Mouse (Mus musculus) G1E (cell line): ENCODE data around the gene Klc4. TPM values are rescaled to one million over a fixed set of nuclear protein-coding genes. Genes with fewer than 3 reads are reported as not detected.

Experiments used
- ATAC-seq: 2 replicates; pipeline ENCODE4 v1.8.0; 2016; ENCODE audit warnings: mild to moderate bottlenecking; ENCODE audit not compliant: insufficient number of reproducible peaks, poor library complexity, low FRiP score, severe bottlenecking; ENCODE audit errors: extremely low read depth
- DNase-seq: peaks from one replicate; pipeline ENCODE4 v3.0.0; 2012; ENCODE audit warnings: low spot score
- H3K27me3 ChIP-seq: 2 replicates; pipeline ENCODE4 v1.6.1; 2012; ENCODE audit warnings: mild to moderate bottlenecking, low read length, inconsistent platforms; ENCODE audit not compliant: insufficient read depth
- H3K36me3 ChIP-seq: replicated peaks from 2 replicates; pipeline ENCODE3; 2012; ENCODE audit warnings: mild to moderate bottlenecking, inconsistent platforms
- H3K4me1 ChIP-seq: 2 replicates; pipeline ENCODE4 v1.6.1; 2012; ENCODE audit warnings: low read depth, low read length, inconsistent platforms, mixed read lengths; ENCODE audit not compliant: insufficient read depth
- H3K4me3 ChIP-seq: 2 replicates; pipeline ENCODE4 v1.5.1; 2012; ENCODE audit warnings: low read depth, mild to moderate bottlenecking, inconsistent platforms, low read length, moderate library complexity, mixed read lengths
- H3K9me3 ChIP-seq: replicated peaks from 2 replicates; pipeline ENCODE4 v1.6.1; 2012; ENCODE audit warnings: inconsistent platforms
- CTCF ChIP-seq: IDR thresholded peaks from 2 replicates; pipeline ENCODE4 v1.5.1; 2012; ENCODE audit warnings: low read depth, low read length, inconsistent platforms, mixed read lengths
- GATA1 ChIP-seq: IDR thresholded peaks from 2 replicates; pipeline ENCODE4 v1.6.1; 2012; ENCODE audit warnings: borderline replicate concordance, low read length, inconsistent platforms, mixed read lengths
- GATA2 ChIP-seq: IDR thresholded peaks from 2 replicates; pipeline ENCODE4 v1.6.1; 2012; ENCODE audit warnings: low read depth, low read length, inconsistent platforms, borderline replicate concordance
- POLR2AphosphoS5 ChIP-seq: IDR thresholded peaks from 2 replicates; pipeline ENCODE4 v1.6.1; 2012; ENCODE audit warnings: low read depth, low read length, inconsistent platforms; ENCODE audit not compliant: insufficient replicate concordance
- TAL1 ChIP-seq: conservative IDR thresholded peaks from 2 replicates; pipeline ENCODE4 v1.6.1; 2012; ENCODE audit warnings: low read depth, low read length, inconsistent platforms, mixed read lengths
- polyA plus RNA-seq: library from polyadenylated mRNA; stranded (reverse); fragments of >175 nt; gene quantifications from 2 replicates; pipeline ENCODE4 v1.2.3, GENCODE M21; 2012
- total RNA-seq, 2 experiments: library from RNA; stranded (forward) in 1 of 2; stranded (reverse) in 1 of 2; fragments of 200-1000 nt in 1 of 2; fragments of >200 nt in 1 of 2; fragmentation: Nextera tagmentation in 1 of 2; gene quantifications; 2 replicates each; pipeline ENCODE4 v1.2.3; 2014 to 2017

The Klc4 gene
- total RNA-seq (2014; fragmentation: Nextera tagmentation): 1.3 and 2.1 TPM in 2 replicates
- 8.9 and 10.2 TPM in 2 replicates for total RNA-seq (2017)
- 11.7 and 12.3 TPM in 2 replicates for polyA plus RNA-seq

DNA sequence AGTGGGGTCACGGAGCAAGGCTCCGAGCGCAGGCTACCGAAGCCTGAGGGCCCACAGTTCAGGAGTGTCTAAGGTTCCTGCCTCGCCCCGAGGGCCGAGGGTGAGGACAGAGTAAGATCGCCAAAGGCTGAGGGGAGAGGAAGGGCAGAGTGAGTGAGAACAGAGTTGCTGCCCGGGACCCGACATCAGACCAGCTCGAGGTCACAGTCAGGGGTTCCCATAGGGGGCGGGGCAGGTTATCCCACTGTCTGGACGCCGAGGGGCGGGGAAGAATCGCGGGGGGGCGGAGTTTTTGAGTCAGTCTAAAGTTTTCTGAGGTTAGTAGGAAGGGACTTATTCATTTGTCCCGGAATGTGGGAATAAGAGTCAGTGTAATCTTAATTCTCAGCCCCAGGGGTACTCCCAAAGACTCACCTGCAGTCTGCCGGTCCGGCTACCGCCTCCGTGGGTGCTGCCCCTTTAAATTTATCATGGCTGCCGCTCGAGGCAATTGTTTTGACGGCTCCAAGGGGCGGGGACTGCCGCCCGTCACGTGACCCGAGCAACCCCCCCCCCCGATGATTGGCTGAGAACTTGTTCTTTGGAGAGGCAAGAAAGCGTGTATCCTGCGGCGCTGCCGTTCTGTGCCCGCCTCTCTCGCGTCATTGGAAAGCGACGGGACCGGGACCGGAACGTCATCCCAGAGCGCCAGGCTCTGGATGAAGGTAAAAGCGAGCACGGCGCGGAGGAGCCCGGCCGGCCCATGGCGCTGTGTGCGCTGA, at the start of gene Klc4, which contains the start of gene Mrpl2:
Klc4 (minus strand) TSS at position 462 of the 761 bp plus-strand sequence.
Mrpl2 (plus strand) TSS at position 669 of the 761 bp plus-strand sequence.
- H3K4me1 ChIP-seq: peaks cover 52% of the 10 kb centered on the region

GRCm38 (mm10) chr17:46694517-46695063, 48.8 kb upstream of the Klc4 start:
- Histone ChIP-seq H3K9me3 (no peaks in the 10 kb centered on the region), H3K4me1 (peaks cover 8% of the 10 kb centered on the region), H3K27me3 (no peaks in the 10 kb centered on the region), H3K36me3 (peaks cover 83% of the 10 kb centered on the region), H3K4me3 (no peak overlapping the region)
- ATAC-seq: no peak
- DNase-seq: no peak
- TF ChIP-seq GATA1 (no peak), POLR2AphosphoS5 (no peak), GATA2 (no peak), CTCF (no peak), TAL1 (no peak)

More for the DNA sequence above, at the start of gene Klc4, which contains the start of gene Mrpl2:
- Histone ChIP-seq H3K4me3 (peak within 1 kb of the TSS; percentile 94), H3K36me3 (peaks cover 42% of the 10 kb centered on the region), H3K27me3 (no peaks in the 10 kb centered on the region), H3K9me3 (no peaks in the 10 kb centered on the region)
- ATAC-seq (peak; percentile 61), DNase-seq (peak; percentile 96)
- TF ChIP-seq TAL1 (no peak), POLR2AphosphoS5 (no peak), GATA2 (no peak), CTCF (no peak), GATA1 (no peak)

DNA sequence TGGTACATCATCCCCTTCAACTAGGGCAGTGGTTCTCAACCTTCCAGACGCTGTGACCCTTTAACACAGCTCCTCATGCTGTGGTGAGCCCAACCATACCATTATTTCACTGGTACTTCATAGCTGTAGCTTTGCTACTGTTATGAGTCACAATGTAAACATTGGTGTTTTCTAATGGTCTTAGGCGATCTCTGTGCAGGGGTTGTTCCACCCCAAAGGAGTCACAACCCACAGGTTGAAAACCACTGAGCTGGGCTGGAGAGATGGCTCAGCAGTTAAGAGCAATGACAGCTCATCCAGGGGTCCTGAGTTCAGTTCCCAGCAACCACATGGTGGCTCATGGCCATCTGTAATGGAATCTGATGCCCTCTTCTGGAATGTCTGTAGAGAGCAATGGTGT, 45.6 kb upstream of the Klc4 start:
- ATAC-seq (no peak), DNase-seq (no peak)
- Histone ChIP-seq H3K4me3 (no peak overlapping the region), H3K27me3 (no peaks in the 10 kb centered on the region), H3K36me3 (peaks cover 87% of the 10 kb centered on the region), H3K9me3 (no peaks in the 10 kb centered on the region), H3K4me1 (peaks cover 5% of the 10 kb centered on the region; the same call in 1 of the 2 replicates)
- TF ChIP-seq CTCF: no peak
- no peak for TF ChIP-seq GATA2
- no peak for TF ChIP-seq POLR2AphosphoS5
- no peak for TF ChIP-seq GATA1
- TF ChIP-seq TAL1: no peak

- ATAC-seq (no peak), DNase-seq (no peak)
- TF ChIP-seq GATA1: no peak
- no peak for TF ChIP-seq TAL1
- no peak for TF ChIP-seq CTCF
- no peak for TF ChIP-seq GATA2
- TF ChIP-seq POLR2AphosphoS5: no peak
- Histone ChIP-seq H3K9me3 (no peaks in the 10 kb centered on the region), H3K4me1 (peaks cover 5% of the 10 kb centered on the region; the same call in 1 of the 2 replicates), H3K27me3 (no peaks in the 10 kb centered on the region), H3K36me3 (peaks cover 87% of the 10 kb centered on the region), H3K4me3 (no peak overlapping the region)
These were observed 44.8 kb upstream of the Klc4 start for GRCm38 (mm10) chr17:46690665-46691064.

DNA sequence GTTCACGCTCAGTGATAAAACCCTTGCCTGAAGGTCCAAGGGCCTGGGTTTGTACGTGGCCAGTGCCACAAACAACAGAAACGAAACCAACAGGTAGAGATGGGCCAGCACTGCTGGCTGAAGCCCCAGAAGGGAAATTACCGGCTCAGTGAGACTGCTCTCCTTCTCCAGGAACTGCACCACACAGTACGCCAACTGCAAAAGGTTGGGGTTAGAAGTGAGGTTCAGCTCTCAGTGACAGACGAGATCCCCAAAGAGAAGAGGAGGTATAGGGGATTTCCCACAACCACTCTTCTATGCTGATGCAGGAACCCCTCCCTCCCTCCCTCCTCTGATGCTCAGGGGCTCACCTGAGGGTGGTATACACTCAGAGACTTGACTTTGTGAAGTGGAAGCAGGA, 40.1 kb upstream of the Klc4 start:
- H3K36me3 ChIP-seq: peaks cover 91% of the 10 kb centered on the region
- H3K27me3 ChIP-seq: no peaks in the 10 kb centered on the region
- peaks cover 26% of the 10 kb centered on the region for H3K4me1 ChIP-seq
- DNase-seq: no peak
- H3K9me3 ChIP-seq: no peaks in the 10 kb centered on the region
- H3K4me3 ChIP-seq: no peak overlapping the region
- TF ChIP-seq POLR2AphosphoS5: no peak
- no peak for TF ChIP-seq GATA1
- TF ChIP-seq GATA2: no peak
- TF ChIP-seq CTCF: no peak
- TF ChIP-seq TAL1: no peak
- ATAC-seq: no peak

GRCm38 (mm10) chr17:46682654-46683389, 37.0 kb upstream of the Klc4 start:
- Histone ChIP-seq H3K27me3 (no peaks in the 10 kb centered on the region), H3K4me3 (no peak overlapping the region), H3K4me1 (peaks cover 49% of the 10 kb centered on the region), H3K36me3 (peaks cover 76% of the 10 kb centered on the region), H3K9me3 (no peaks in the 10 kb centered on the region)
- ATAC-seq (no peak), DNase-seq (no peak)
- TF ChIP-seq GATA2: no peak
- TF ChIP-seq TAL1: no peak
- no peak for TF ChIP-seq GATA1
- no peak for TF ChIP-seq CTCF
- no peak for TF ChIP-seq POLR2AphosphoS5
